Mouse (Mus musculus) lung, postnatal 14 days (tissue): ENCODE measurements around the gene Mettl6.
"Not testable (repeated sequence)": the region's sequence is repeated elsewhere in the genome, so short reads cannot be mapped to it uniquely, and the experiment has no call there.

ENCODE experiments used
- DNase-seq: peaks from one replicate; pipeline ENCODE4 v3.0.0; 2021

Mettl6 gene

DNA sequence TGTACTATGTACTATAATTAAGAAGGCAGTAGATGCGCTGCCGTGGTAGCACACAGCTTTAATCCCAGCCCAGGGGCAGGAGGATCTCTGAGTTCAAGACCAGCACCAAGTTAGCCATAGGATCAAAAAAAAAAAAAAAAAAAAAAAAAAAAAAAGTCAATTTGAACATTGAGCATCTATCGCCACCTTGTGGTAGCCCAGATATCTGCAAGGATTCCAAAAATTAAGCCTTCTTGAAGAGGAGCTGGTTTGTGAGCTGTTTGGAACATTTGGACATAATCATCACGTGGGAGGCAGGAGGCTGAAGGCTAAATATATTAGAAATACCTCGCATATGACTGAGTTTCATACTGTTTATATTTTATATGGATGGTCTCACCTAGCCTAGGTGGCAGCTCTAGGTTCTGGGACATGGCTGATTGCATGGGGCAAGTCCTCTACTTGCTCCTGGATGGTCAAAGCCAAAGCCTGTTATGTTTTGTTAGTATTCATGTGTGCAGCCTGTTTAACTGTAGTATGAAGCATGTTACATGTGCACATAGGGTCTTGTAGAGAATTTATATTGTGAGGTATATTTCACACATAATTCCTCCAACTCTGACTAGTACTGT lies 22.3 kb downstream of the Mettl6 start:
- peak; percentile 78 for DNase-seq

- no peak for DNase-seq
These were observed 25.1 kb downstream of the Mettl6 start for GRCm38 (mm10) chr14:31469711-31470110.

DNA sequence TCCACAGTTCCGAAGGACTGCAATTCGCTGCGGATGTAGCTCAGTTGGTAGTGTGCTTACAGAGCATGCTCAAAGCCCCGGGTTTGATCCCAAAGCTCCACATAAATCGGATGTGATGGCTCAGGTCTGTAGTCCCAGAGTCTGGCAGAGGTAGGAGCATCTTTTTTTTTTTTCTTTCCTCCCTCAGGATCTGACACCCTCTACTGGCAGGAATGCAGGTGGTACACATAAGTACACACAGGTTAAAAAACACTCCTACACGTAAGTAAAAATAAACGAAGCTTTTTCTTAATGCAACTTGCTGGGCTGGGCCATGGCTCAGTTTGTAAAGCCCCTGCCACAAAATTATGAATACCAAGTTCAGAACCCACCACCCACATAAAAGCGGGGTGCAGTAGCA lies 30.7 kb downstream of the Mettl6 start:
- DNase-seq: peak; percentile 23

DNA sequence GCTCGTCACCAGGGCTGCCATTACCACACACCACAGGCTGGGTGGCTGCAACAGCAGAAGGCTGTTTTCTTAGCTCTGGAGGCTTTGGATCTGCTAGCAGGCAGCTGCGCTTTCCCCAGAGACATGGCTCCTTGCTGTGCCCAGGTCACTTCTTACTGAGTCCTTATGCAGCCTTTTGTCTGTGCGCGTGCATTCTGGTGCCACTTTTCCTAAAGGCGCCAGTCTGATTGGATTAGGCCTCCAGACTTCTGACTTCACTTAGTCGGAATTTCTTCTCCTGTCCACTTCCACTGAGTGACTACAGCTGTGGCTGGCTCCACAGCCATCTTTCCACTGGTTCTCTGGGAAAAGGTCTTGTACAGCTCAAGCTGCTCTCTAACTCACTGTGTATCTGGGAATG lies 32.0 kb downstream of the Mettl6 start:
- peak; percentile 20 for DNase-seq

DNA sequence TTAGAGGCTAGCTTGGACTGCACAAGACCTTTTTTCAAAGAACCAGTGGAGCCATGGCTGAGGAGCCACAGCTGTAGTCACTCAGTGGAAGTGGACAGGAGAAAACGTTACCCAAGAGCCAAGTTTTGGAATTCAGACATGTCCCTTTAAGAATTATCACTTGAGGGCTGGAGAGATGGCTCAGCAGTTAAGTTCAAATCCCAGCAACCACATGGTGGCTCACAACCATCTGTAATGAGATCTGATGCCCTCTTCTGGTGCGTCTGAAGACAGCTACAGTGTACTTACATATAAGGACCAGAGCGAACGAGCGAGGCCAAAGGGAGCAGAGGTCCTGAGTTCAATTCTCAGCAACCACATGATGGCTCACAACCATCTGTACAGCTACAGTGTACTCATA lies 32.6 kb downstream of the Mettl6 start:
- not testable (repeated sequence) for DNase-seq

- no peak for DNase-seq
These were observed 36.8 kb downstream of the Mettl6 start for GRCm38 (mm10) chr14:31458006-31458405.

GRCm38 (mm10) chr14:31456064-31456721 lies 38.6 kb downstream of the Mettl6 start:
- no peak for DNase-seq

DNA sequence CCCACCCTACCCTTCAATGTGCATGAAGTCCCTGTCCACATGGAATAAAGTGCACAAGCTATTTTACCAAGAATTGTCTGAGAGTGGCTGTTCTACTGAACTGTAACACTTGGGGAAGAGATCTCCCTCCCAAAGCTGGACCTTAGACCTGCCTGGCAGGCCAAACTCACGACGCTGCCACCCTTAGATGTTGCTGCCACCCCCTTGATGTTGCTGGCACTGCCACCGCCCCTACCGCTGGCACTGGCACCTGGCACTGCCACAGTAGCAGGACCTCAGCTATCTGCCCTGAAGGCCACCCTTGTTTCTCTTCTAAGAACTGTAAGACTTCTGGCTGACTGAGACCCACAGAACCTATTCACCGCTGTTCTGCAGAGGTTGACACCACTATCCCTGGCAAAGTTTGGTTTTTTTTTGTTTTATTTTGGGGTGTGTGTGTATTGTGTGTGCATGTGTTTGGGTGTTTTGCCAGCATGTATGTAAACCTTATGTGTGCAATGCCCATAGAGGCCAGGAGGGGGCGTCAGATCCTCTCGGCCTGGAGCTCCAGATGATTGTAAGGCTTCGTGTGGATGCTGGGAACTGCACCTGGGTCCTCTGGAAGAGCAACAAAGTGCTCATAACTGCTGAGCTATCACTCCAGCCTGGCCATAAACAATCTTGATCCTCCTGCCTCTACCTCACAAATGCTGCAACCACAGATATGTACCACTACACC lies 39.8 kb downstream of the Mettl6 start:
- DNase-seq: no peak

GRCm38 (mm10) chr14:31453946-31454345 lies 40.9 kb downstream of the Mettl6 start:
- not testable (repeated sequence) for DNase-seq

- DNase-seq: no peak
These were observed 45.8 kb downstream of the Mettl6 start for GRCm38 (mm10) chr14:31448994-31449393.

GRCm38 (mm10) chr14:31443616-31444015 lies 51.2 kb downstream of the Mettl6 start:
- DNase-seq: no peak

GRCm38 (mm10) chr14:31440725-31441124 lies 54.1 kb downstream of the Mettl6 start:
- DNase-seq: no peak

DNA sequence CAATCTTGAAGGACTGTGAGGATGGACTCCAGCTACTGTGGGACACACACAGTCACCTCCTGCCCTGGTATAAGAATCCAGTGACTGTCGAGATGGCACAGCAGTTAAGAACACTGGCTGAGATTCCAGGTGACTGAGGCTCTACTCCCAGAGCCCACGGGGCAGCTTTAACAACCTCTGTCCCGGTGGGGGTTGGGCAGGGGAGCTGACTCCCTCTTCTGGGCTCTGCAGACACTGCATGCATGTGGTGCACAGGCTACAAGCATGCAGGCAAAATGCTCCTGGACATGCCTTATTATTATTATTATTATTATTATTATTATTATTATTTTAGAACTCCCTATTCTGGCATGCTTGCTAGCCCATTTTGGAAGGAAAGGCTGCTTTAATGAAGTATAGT lies 54.6 kb downstream of the Mettl6 start:
- no peak for DNase-seq

DNA sequence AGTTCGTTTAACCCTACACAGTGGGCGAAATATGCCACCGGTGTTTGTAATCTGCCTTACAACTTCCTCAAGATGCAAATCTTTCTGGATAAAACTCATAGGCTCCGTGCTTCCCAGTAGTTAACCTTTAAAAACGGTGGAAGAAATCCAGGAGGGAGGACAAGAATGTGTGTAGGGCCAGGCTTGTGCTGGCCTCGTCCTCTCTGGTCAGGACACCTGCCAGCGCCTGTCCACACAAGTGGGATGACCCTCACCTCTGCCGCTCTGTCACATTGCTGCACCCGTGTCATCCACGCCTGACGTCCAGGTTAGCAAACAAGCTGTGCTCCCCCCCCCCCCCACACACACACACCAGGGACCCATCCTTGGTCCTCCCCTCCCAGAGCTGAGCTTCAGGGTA lies 55.6 kb downstream of the Mettl6 start:
- no peak for DNase-seq

GRCm38 (mm10) chr14:31437826-31438529 lies 56.9 kb downstream of the Mettl6 start:
- DNase-seq: no peak

DNA sequence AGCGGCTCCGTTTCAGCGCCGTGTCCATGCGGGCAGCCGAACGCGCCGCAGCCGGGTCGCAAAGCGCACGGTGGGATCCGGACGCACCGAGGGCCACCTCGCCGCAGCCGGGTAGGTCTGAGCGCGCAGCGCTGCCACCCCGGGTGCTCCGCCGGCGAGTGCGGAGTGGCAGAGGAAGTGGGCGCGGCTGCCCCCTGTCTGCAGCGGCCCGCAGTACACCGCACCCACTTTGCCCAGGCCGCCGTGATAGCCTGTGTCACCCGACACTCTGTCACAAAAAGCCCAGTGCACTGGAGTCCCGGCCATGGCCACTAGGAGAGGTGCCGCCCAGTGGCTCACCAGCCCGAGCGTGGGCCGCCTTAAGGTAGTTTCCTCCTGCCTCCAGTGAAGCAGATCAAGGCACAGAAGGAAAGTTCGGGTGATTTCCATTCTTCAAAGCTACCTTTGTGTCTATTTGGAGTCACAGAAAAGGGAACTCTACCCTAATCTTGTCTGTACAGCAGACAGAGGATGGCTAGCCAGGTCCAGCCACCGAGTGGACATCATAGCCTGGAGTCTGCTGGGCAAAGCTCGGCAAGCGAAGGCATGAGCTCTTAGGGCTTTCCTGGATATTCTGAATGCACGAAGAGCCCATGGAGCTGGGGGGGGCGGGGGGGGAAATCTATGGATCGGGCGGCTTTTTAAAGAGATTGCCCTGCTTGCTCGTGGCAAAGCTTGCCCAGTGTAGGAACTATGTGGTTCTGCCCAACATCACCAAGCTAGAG lies 58.7 kb downstream of the Mettl6 start, which contains the start of gene Sh3bp5:
TSS of gene Sh3bp5 (minus strand) at position 149 of the 764 bp plus-strand sequence.
- DNase-seq: peak; percentile 93

GRCm38 (mm10) chr14:31435018-31435915 lies 59.6 kb downstream of the Mettl6 start:
- DNase-seq: no peak

DNA sequence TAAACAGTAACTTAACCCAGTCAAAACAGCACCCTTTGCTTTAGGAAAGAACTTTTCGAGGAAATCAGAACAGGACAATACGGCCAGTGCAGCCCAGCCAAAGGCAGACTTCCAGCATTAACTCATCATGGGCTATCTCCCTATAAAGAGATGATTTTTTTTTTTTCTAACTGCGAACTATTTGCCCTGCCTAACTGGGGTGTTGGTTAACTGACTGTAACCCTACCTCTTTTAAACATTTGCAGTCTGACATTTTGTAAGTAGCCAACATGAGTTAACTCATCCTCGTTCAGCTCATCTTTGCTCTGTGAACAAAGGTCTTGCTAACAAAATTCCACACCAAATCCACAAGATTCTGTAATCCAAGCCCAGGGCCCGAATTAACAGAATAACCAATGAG lies 60.4 kb downstream of the Mettl6 start:
- no peak for DNase-seq

DNA sequence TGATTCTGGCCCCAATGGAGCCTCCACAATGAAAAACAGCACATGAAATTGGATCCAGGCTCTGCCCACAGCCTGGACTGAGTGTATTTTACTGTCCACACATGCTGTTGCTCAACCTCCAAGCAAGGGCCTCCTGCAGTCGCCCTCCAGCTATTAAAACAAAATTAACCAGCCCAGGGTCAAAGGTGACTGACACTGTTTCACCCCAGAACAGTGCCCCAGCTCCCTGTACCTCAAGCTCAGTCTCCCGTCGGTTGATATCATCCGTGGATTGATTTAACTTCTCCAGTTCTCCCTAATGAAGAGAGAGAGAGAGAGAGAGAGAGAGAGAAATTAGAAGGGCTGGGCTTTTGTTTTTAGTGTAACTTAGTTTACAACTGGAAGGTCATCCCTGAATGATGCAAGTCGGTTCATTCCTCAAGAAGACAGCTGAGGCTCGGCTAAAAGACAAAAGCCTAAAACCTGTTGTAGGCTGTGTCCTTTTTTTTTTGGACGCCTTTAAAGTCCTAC lies 60.9 kb downstream of the Mettl6 start:
- no peak for DNase-seq

DNA sequence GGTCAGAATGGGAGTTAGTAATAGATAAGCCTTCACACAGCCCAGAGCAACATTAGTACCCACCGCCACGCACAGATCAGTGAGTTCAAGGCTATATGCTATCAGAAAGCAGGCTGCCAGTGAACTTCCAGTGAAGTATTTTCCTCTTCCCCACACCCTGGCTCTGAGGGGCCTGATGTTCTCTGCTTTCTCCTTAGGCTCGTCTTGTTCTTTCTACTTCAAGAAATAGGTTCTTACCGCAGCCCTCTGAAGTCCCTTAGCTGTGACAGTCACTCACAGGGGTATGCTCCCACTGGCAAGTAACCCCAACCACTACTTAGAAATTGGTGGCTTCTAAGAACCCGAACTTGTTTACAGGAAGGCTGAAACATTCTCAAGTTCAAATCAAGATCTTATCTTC lies 61.7 kb downstream of the Mettl6 start:
- no peak for DNase-seq

DNA sequence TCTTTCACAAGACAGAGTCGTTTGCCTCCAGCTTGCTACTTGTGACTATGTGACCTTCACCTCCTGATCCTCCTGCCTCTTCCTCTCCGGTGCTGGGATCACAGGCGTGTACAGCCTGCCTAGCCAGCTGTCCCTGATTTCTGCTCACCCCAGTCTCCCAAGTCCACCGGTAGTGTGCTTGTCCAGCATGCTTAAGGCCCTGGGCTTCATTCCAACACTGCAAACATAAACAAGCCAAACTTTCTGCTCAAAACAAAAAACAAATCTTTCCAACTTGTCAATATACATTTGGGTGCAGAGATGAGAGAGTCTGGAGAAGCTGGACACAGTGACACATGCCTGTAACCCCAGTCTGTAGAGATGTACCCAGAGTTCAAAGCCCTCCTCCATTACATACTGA lies 62.4 kb downstream of the Mettl6 start:
- no peak for DNase-seq
